Comparison of ENCODE assay signal across 10 mouse cellular contexts in genomic region chr2:75676567-75676966, GRCm38 (mm10).
"Had no signal": no experiment of that assay in that cellular context is flagged by ENCODE, and none has a peak within 500 bp of the region (broad histone marks: within the 10 kb centered on the region; RNA-seq: fewer than 3 reads in every experiment).

No protein-coding gene starts in this region.

- H3K4me2 ChIP-seq: limb, embryonic 13.5 days; neural tube, embryonic 13.5 days had no signal

- H3K27me3 ChIP-seq: limb, embryonic 13.5 days; neural tube, embryonic 13.5 days had no signal

- H3K9me3 ChIP-seq: limb, embryonic 13.5 days; neural tube, embryonic 13.5 days had no signal

- H3K4me1 ChIP-seq: neural tube, embryonic 13.5 days had no signal

- H3K9ac ChIP-seq: limb, embryonic 13.5 days; liver, embryonic 14.5 days; neural tube, embryonic 13.5 days had no signal

- H3K4me3 ChIP-seq: limb, embryonic 13.5 days; neural tube, embryonic 13.5 days had no signal

- H3K27ac ChIP-seq: limb, embryonic 13.5 days; liver, embryonic 14.5 days; neural tube, embryonic 13.5 days had no signal

- ATAC-seq: midbrain, embryonic 16.5 days had no signal

- DNase-seq: kidney, postnatal 14 days; left cerebral cortex, postnatal 4 days; lung, adult 18-20 months; right cerebral cortex, adult 18-20 months; right cerebral cortex, postnatal 25 days; thymus, postnatal 36 days had no signal
